Mouse (Mus musculus): ENCODE measurements around the gene Tspan11. TPM values are rescaled to one million over a fixed set of nuclear protein-coding genes. Genes with fewer than 3 reads are reported as not detected.
A peak's percentile ranks its signal among the peaks of the same experiment; 100 is the strongest.

Gene Tspan11
- total RNA-seq (2021) = 1 to 10 TPM; 1.1 to 1.6 TPM

GRCm38 (mm10) chr6:127887511-127888421 lies at the start of gene Tspan11:
Gene Tspan11 (plus strand): TSS chr6:127887589.
- intact Hi-C loops (cut with DNase I) = no loop called here
- peak; percentile 34 to 40 for DNase-seq

- no peak for DNase-seq
- intact Hi-C loops (cut with DNase I) = no loop called here
Observed at GRCm38 (mm10) chr6:127837910-127838309, 49.5 kb upstream of the Tspan11 start.

GRCm38 (mm10) chr6:127839538-127839937 lies 47.9 kb upstream of the Tspan11 start:
- no peak for DNase-seq
- intact Hi-C loops (cut with DNase I) = no loop called here

- intact Hi-C loops (cut with DNase I) = no loop called here
- no peak for DNase-seq
Observed at GRCm38 (mm10) chr6:127840171-127840570, 47.2 kb upstream of the Tspan11 start.

- intact Hi-C loops (cut with DNase I) = no loop called here
- DNase-seq = no peak
Observed at GRCm38 (mm10) chr6:127841326-127841725, 46.1 kb upstream of the Tspan11 start.

- DNase-seq = no peak
- intact Hi-C loops (cut with DNase I) = no loop called here
Observed at GRCm38 (mm10) chr6:127846521-127846920, 40.9 kb upstream of the Tspan11 start.

- intact Hi-C loops (cut with DNase I) = no loop called here
- DNase-seq = no peak
Observed at GRCm38 (mm10) chr6:127849496-127849895, 37.9 kb upstream of the Tspan11 start.

- no peak for DNase-seq
- intact Hi-C loops (cut with DNase I) = no loop called here
Observed at GRCm38 (mm10) chr6:127851611-127852010, 35.8 kb upstream of the Tspan11 start.

- no peak for DNase-seq
- intact Hi-C loops (cut with DNase I) = no loop called here
Observed at GRCm38 (mm10) chr6:127853241-127853640, 34.1 kb upstream of the Tspan11 start.

- intact Hi-C loops (cut with DNase I) = no loop called here
- peak; percentile 15 to 35 for DNase-seq
Observed at GRCm38 (mm10) chr6:127853771-127854687, 33.4 kb upstream of the Tspan11 start.

GRCm38 (mm10) chr6:127854688-127855013 lies 32.7 kb upstream of the Tspan11 start:
- DNase-seq = no peak
- intact Hi-C loops (cut with DNase I) = no loop called here

GRCm38 (mm10) chr6:127855711-127856295 lies 31.6 kb upstream of the Tspan11 start:
- DNase-seq = no peak
- intact Hi-C loops (cut with DNase I) = no loop called here

- intact Hi-C loops (cut with DNase I) = no loop called here
- no peak for DNase-seq
Observed at GRCm38 (mm10) chr6:127861951-127862350, 25.4 kb upstream of the Tspan11 start.

GRCm38 (mm10) chr6:127865391-127865790 lies 22.0 kb upstream of the Tspan11 start:
- DNase-seq = no peak
- intact Hi-C loops (cut with DNase I) = no loop called here

GRCm38 (mm10) chr6:127868546-127868945 lies 18.8 kb upstream of the Tspan11 start:
- intact Hi-C loops (cut with DNase I) = no loop called here
- no peak for DNase-seq

- DNase-seq = no peak
- intact Hi-C loops (cut with DNase I) = no loop called here
Observed at GRCm38 (mm10) chr6:127869121-127869520, 18.3 kb upstream of the Tspan11 start.

- DNase-seq = peak in 1 of 2 experiments; percentile 6
- intact Hi-C loops (cut with DNase I) = no loop called here
Observed at GRCm38 (mm10) chr6:127870345-127871324, 16.8 kb upstream of the Tspan11 start.

- intact Hi-C loops (cut with DNase I) = no loop called here
- no peak for DNase-seq
Observed at GRCm38 (mm10) chr6:127871436-127871835, 16.0 kb upstream of the Tspan11 start.

GRCm38 (mm10) chr6:127872581-127872980 lies 14.8 kb upstream of the Tspan11 start:
- intact Hi-C loops (cut with DNase I) = no loop called here
- no peak for DNase-seq

GRCm38 (mm10) chr6:127875883-127876282 lies 11.5 kb upstream of the Tspan11 start:
- intact Hi-C loops (cut with DNase I) = no loop called here
- DNase-seq = no peak
